Mouse (Mus musculus): Measurements from ENCODE around the gene Nkiras2.
"Not testable (repeated sequence)": the region's sequence is repeated elsewhere in the genome, so short reads cannot be mapped to it uniquely, and the experiment has no call there.

Nkiras2 gene

GRCm38 (mm10) chr11:100598074-100598473 is 21.0 kb upstream of the Nkiras2 start:
- DNase-seq (ENCODE audit: low read depth, low spot score) = no peak

GRCm38 (mm10) chr11:100601372-100601771 is 17.7 kb upstream of the Nkiras2 start:
- DNase-seq (ENCODE audit: low read depth, low spot score) = no peak

- no peak for DNase-seq (ENCODE audit: low read depth, low spot score)
These were observed 15.9 kb upstream of the Nkiras2 start for GRCm38 (mm10) chr11:100603155-100603554.

- no peak for DNase-seq (ENCODE audit: low read depth, low spot score)
These were observed 15.2 kb upstream of the Nkiras2 start for GRCm38 (mm10) chr11:100603813-100604212.

GRCm38 (mm10) chr11:100604321-100605005 is 14.6 kb upstream of the Nkiras2 start:
- DNase-seq (ENCODE audit: low read depth, low spot score) = no peak

- no peak for DNase-seq (ENCODE audit: low read depth, low spot score)
These were observed 13.6 kb upstream of the Nkiras2 start for GRCm38 (mm10) chr11:100605451-100605850.

GRCm38 (mm10) chr11:100607121-100607520 is 11.9 kb upstream of the Nkiras2 start:
- DNase-seq (ENCODE audit: low read depth, low spot score) = peak; percentile 48

- DNase-seq (ENCODE audit: low read depth, low spot score) = peak; percentile 63
These were observed 10.2 kb upstream of the Nkiras2 start for GRCm38 (mm10) chr11:100608796-100609195.

- no peak for DNase-seq (ENCODE audit: low read depth, low spot score)
These were observed 9.6 kb upstream of the Nkiras2 start for GRCm38 (mm10) chr11:100609355-100609996.

- peak; percentile 74 for DNase-seq (ENCODE audit: low read depth, low spot score)
These were observed 8.9 kb upstream of the Nkiras2 start for GRCm38 (mm10) chr11:100609997-100610680.

GRCm38 (mm10) chr11:100611627-100612026 is 7.4 kb upstream of the Nkiras2 start:
- DNase-seq (ENCODE audit: low read depth, low spot score) = peak; percentile 41

GRCm38 (mm10) chr11:100613241-100613640 is 5.8 kb upstream of the Nkiras2 start:
- DNase-seq (ENCODE audit: low read depth, low spot score) = no peak

- DNase-seq (ENCODE audit: low read depth, low spot score) = no peak
These were observed 2.7 kb upstream of the Nkiras2 start for GRCm38 (mm10) chr11:100616332-100616731.

- not testable (repeated sequence) for DNase-seq (ENCODE audit: low read depth, low spot score)
These were observed 2.2 kb upstream of the Nkiras2 start for GRCm38 (mm10) chr11:100616836-100617235.

- no peak for DNase-seq (ENCODE audit: low read depth, low spot score)
These were observed 1.6 kb upstream of the Nkiras2 start for GRCm38 (mm10) chr11:100617480-100617879.

- DNase-seq (ENCODE audit: low read depth, low spot score) = peak; percentile 95
These were observed 486 bp downstream of the Nkiras2 start for GRCm38 (mm10) chr11:100619485-100619975.

GRCm38 (mm10) chr11:100619982-100620381 is 938 bp downstream of the Nkiras2 start, which contains the start of gene Dnajc7:
Gene Dnajc7, minus strand, starts transcription at chr11:100620168.
- peak; percentile 81 for DNase-seq (ENCODE audit: low read depth, low spot score)

GRCm38 (mm10) chr11:100622714-100623113 is 3.7 kb downstream of the Nkiras2 start:
- DNase-seq (ENCODE audit: low read depth, low spot score) = peak; percentile 93

GRCm38 (mm10) chr11:100623867-100624266 is 4.8 kb downstream of the Nkiras2 start:
- DNase-seq (ENCODE audit: low read depth, low spot score) = no peak

- no peak for DNase-seq (ENCODE audit: low read depth, low spot score)
These were observed 7.0 kb downstream of the Nkiras2 start for GRCm38 (mm10) chr11:100625754-100626700.

- DNase-seq (ENCODE audit: low read depth, low spot score) = peak; percentile 76
These were observed 7.7 kb downstream of the Nkiras2 start for GRCm38 (mm10) chr11:100626701-100627195.
